Mouse (Mus musculus): ENCODE data around the gene Ppargc1a. TPM values are rescaled to one million over a fixed set of nuclear protein-coding genes. Genes with fewer than 3 reads are reported as not detected.

Gene Ppargc1a
- polyA plus RNA-seq, 1 experiment from 2014 or later = 9.9 TPM

DNA sequence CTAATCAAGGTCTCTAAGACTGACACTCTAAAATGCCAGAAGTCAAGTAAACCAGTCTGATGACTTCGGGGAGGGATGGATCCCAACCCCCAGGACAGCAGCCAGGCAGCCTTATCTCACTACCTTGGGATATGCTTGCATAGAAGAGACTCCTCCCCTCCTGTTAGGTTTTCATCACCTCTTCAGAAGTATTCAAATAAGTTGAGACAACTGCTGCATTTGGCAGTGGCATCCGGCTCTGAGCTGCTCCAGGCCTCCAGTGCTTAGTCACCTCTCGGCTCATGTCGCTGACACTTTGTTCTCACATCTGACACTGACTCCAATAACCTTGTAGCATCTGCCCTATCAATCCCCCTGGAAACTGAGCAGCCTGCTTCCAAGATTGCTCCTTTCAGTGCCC lies 127.8 kb downstream of the Ppargc1a start:
- no peak for ATAC-seq (ENCODE audit: low FRiP score)
- 47% methylated on average over 4 of the region's 4 CpGs for WGBS
- Histone ChIP-seq H3K36me3 (no peaks in the 10 kb centered on the region), H3K9me3 (no peaks in the 10 kb centered on the region), H3K4me1 (replicated peaks) (no peaks in the 10 kb centered on the region), H3K27me3 (no peaks in the 10 kb centered on the region), H3K9ac (no peak overlapping the region), H3K4me3 (no peak overlapping the region), H3K27ac (no peak overlapping the region), H3K4me2 (no peak overlapping the region)

DNA sequence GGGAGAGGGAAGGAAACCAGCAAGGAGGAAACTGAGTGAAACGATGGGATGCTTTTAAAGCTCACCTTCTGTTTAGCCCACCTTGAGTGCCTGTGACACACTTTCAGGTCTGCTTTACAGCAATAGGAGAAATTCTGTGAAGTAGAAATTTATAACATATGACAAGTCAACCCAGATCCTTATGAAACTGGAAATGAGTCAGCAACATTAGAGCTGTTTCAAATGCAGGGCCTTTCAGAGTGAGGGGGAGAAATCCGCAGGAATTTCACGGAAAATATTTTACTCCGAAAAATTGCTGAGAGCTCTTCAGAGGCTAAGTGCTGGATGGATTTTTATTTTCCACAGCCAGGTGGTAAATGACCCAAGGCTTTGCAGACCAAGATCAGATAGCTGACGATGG lies 133.6 kb downstream of the Ppargc1a start:
- Histone ChIP-seq H3K27ac (no peak overlapping the region), H3K4me3 (no peak overlapping the region), H3K27me3 (no peaks in the 10 kb centered on the region), H3K9me3 (no peaks in the 10 kb centered on the region), H3K36me3 (no peaks in the 10 kb centered on the region), H3K4me2 (no peak overlapping the region), H3K9ac (no peak overlapping the region), H3K4me1 (replicated peaks) (no peaks in the 10 kb centered on the region)
- 90% methylated on average over 5 of the region's 5 CpGs for WGBS
- ATAC-seq (ENCODE audit: low FRiP score) = no peak

DNA sequence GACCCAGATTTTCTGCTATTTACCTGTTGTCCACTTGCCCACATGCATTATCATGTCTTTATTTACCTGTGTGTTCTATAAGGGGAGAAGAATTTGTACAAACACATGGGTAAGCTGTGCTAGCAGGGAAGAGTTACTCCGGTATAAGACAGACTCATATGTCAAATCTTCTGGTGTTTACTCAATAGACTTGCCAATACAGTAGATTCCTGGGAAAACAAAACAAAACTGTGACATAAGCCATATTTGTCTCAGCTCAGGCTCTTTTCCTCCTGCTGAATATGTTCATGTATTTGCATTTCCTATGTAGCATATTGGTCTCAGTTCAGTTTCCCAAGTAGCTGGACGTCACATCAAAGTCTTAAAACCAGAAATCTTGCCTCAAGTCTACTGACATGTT lies 135.0 kb downstream of the Ppargc1a start:
- Histone ChIP-seq H3K27me3 (no peaks in the 10 kb centered on the region), H3K36me3 (no peaks in the 10 kb centered on the region), H3K4me3 (no peak overlapping the region), H3K9ac (no peak overlapping the region), H3K4me2 (no peak overlapping the region), H3K4me1 (replicated peaks) (no peaks in the 10 kb centered on the region), H3K9me3 (no peaks in the 10 kb centered on the region), H3K27ac (no peak overlapping the region)
- WGBS = 87% methylated on average over 2 of the region's 2 CpGs
- no peak for ATAC-seq (ENCODE audit: low FRiP score)

DNA sequence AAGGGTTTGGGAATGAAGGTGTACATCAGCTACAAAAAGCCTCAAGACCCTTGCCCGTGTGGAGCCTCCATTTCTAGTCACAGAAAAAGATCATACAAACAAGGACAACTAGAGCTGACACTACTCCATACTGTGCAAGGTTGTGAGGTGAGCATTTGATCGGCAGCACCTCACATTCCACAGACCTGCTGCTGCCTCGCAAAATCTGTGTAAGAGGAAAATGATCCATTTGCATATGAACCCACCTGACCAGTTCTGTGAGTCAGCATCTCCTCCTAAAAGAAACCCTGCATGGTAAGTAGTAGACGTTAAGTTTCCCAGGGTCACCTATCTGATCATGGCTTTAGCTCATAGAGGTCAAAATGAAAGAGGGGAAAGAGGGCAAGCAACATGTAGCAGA lies 135.5 kb downstream of the Ppargc1a start:
- 68% methylated on average over 4 of the region's 4 CpGs for WGBS
- H3K9ac ChIP-seq = no peak overlapping the region
- H3K27ac ChIP-seq = no peak overlapping the region
- H3K27me3 ChIP-seq = no peaks in the 10 kb centered on the region
- no peaks in the 10 kb centered on the region for H3K36me3 ChIP-seq
- H3K4me1 ChIP-seq (replicated peaks) = no peaks in the 10 kb centered on the region
- H3K4me2 ChIP-seq = no peak overlapping the region
- H3K9me3 ChIP-seq = no peaks in the 10 kb centered on the region
- ATAC-seq (ENCODE audit: low FRiP score) = no peak
- no peak overlapping the region for H3K4me3 ChIP-seq

DNA sequence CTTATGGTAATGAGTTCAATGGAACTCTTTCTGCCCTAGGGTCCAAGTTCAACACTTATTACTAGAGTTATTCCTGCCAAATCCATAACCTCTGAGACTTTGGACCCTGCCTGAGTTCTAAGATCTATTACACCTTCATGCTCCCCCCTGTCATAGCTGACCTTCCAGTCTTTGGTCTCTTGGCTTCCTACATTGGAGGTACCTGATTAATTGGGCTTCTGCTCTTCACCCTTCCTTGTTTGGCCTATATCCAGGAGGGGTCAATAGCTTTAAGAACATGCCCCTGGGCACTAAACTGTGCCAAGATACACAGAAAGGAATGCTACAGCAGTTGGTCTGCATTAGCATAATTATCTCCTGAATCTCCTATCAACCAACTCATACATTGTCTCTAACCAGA lies 141.1 kb downstream of the Ppargc1a start:
- no peaks in the 10 kb centered on the region for H3K9me3 ChIP-seq
- no peak for ATAC-seq (ENCODE audit: low FRiP score)
- no peak overlapping the region for H3K9ac ChIP-seq
- H3K27me3 ChIP-seq = no peaks in the 10 kb centered on the region
- no peak overlapping the region for H3K4me3 ChIP-seq
- no peaks in the 10 kb centered on the region for H3K4me1 ChIP-seq (replicated peaks)
- H3K27ac ChIP-seq = no peak overlapping the region
- H3K4me2 ChIP-seq = no peak overlapping the region
- H3K36me3 ChIP-seq = no peaks in the 10 kb centered on the region

DNA sequence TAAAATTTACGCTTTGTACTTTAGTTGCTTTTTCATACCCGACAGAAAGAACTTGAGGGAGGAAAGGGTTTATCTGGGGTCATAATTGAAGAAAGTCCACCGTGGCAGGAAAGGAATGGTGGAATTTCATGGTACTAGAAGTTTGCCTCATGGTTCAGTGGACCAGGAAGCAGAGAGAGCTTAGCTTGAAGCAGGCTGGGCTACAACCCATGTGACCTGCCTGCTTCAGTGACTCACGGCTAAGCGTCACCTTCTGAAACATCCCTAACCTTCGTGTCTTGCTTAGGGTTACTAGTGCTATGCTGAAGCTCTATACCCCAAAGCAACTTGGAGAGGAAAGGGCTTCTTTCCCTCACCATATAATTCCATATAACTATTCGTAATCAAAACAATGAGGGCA lies 151.1 kb downstream of the Ppargc1a start:
- Histone ChIP-seq H3K9ac (no peak overlapping the region), H3K9me3 (no peaks in the 10 kb centered on the region), H3K4me3 (no peak overlapping the region), H3K4me2 (no peak overlapping the region), H3K27ac (no peak overlapping the region), H3K27me3 (no peaks in the 10 kb centered on the region), H3K36me3 (no peaks in the 10 kb centered on the region), H3K4me1 (replicated peaks) (peaks cover 9% of the 10 kb centered on the region)
- WGBS = 87% methylated on average over 7 of the region's 7 CpGs
- no peak for ATAC-seq (ENCODE audit: low FRiP score)

DNA sequence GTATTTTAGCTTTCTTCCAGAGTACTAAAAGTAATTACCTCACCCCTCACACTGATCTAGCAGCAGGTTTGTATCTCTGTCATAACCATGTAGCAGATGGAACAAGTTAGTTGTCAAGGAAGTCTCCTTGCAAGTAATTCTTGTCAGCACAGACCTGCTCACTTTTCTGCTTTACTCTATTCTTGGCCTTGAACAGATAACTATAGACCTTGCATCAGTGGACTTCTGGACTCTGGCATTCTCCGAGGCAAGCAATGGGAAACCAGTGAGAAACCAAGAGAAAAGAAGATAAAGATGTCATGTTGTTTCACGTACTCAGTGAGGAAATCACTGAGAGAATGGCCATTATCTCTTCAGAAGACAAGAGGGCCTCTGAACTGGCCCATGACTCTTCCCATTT lies 152.1 kb downstream of the Ppargc1a start:
- Histone ChIP-seq H3K27me3 (no peaks in the 10 kb centered on the region), H3K4me3 (no peak overlapping the region), H3K9me3 (no peaks in the 10 kb centered on the region), H3K4me2 (no peak overlapping the region), H3K4me1 (replicated peaks) (peaks cover 9% of the 10 kb centered on the region), H3K36me3 (no peaks in the 10 kb centered on the region), H3K9ac (no peak overlapping the region), H3K27ac (no peak overlapping the region)
- 88% methylated on average over 2 of the region's 2 CpGs for WGBS
- ATAC-seq (ENCODE audit: low FRiP score) = no peak

DNA sequence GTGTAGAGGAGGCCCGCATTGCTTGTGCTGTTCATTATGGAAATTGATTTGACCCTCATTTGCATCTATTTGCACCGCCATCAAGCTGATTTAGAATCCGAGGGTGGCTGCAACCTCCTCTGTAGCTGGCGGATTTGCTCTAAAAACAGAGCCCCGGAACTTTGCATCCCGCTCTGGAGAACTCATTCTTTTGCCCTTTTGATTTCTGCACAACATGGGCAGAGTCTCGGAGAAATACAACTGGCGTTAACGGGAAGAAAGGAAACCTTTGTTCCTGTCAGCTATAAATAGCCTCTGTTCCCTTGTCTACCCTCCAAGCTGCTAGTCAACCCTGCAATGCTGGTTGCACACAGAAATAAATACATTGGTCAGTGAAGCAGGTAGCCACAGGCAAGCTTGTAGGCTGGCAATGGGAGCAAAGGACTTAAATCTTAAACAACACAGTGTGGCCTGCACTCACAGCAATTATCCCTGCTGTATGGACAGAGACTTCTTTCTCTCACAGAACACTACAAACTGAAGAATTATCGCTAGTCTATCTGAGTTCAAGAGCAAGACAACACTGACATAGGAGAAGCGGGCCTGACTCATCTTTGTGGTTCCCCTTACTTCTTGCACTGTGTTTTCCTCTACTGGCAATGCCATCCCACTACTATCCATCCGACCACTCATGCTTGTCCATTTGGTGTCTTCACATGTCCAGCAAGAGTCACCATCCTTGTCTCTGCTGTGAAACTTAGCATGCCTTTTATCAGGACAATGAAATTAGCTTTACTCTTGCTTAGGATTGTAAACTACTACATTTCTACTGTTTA lies 155.0 kb downstream of the Ppargc1a start:
- peak overlapping the region; percentile 9; the same call in 1 of the 2 replicates for H3K9ac ChIP-seq
- H3K27me3 ChIP-seq = no peaks in the 10 kb centered on the region
- H3K4me1 ChIP-seq (replicated peaks) = peaks cover 9% of the 10 kb centered on the region
- H3K36me3 ChIP-seq = no peaks in the 10 kb centered on the region
- H3K4me3 ChIP-seq = no peak overlapping the region
- H3K9me3 ChIP-seq = no peaks in the 10 kb centered on the region
- peak overlapping the region; percentile 39 for H3K4me2 ChIP-seq
- 24% methylated on average over 12 of the region's 12 CpGs for WGBS
- ATAC-seq (ENCODE audit: low FRiP score) = peak; percentile 83
- H3K27ac ChIP-seq = 0 out of 2 replicates have a peak overlapping the region, but pooled peaks have one; percentile 44

DNA sequence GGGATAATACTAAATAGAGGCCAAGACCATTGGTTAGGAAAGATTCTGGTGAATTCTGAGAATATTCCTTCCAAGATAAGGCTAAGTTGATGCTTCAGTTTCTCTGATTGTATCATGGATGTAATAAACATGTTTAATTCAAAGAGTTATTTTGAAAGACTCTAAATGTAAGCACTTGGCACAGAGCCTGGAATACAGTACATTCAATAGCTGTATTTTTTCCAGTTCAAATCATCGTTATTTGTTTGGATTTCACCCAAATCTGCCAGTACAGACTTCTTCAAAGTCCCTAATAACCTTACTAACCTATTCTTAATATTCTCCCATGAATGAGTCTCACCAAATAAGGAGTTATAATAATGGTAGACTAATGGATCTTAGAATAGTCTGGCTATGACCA lies 157.5 kb downstream of the Ppargc1a start:
- WGBS = 66% methylated on average over 1 of the region's 1 CpGs
- H3K9me3 ChIP-seq = no peaks in the 10 kb centered on the region
- no peaks in the 10 kb centered on the region for H3K36me3 ChIP-seq
- peaks cover 9% of the 10 kb centered on the region for H3K4me1 ChIP-seq (replicated peaks)
- no peak overlapping the region for H3K9ac ChIP-seq
- no peak overlapping the region for H3K4me3 ChIP-seq
- no peaks in the 10 kb centered on the region for H3K27me3 ChIP-seq
- H3K27ac ChIP-seq = no peak overlapping the region
- no peak overlapping the region for H3K4me2 ChIP-seq
- ATAC-seq (ENCODE audit: low FRiP score) = no peak

DNA sequence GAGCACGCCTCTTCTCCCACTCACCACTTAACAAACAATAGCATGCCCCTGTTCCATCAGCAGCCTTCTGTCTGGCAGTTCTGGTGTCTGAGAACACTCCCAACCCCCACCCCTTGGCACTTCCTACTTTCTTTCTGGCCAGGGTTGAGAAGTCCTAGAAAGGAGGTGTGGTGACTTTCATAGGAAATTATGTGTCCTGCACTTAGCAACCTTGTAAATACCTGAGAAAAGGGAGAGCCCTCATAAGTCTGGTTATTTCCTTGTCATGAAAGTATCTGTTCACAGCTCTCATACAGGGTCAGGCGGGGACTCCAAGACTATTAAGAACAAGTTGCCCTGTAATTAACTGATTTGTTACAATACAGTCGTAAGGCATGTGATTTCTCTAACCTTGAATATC lies 161.1 kb downstream of the Ppargc1a start:
- H3K4me2 ChIP-seq = no peak overlapping the region
- no peak overlapping the region for H3K9ac ChIP-seq
- no peak overlapping the region for H3K4me3 ChIP-seq
- H3K9me3 ChIP-seq = no peaks in the 10 kb centered on the region
- H3K4me1 ChIP-seq (replicated peaks) = no peaks in the 10 kb centered on the region
- WGBS = 74% methylated on average over 3 of the region's 3 CpGs
- H3K27me3 ChIP-seq = no peaks in the 10 kb centered on the region
- H3K36me3 ChIP-seq = no peaks in the 10 kb centered on the region
- no peak overlapping the region for H3K27ac ChIP-seq
- no peak for ATAC-seq (ENCODE audit: low FRiP score)

All from hindbrain, embryonic 13.5 days (tissue).